Mouse (Mus musculus) left cerebral cortex, adult 18-20 months (tissue): ENCODE results near the gene Olfr718-ps1. TPM values are rescaled to one million over a fixed set of nuclear protein-coding genes. Genes with fewer than 3 reads are reported as not detected.

Experiments
- DNase-seq, 2 experiments: peaks; one replicate each; pipeline ENCODE4 v3.0.0; 2021 to 2022; ENCODE audit warnings: low spot score in 2 of 2, mixed read lengths in 1 of 2
- microRNA-seq, 2 experiments: library from miRNA; unstranded; fragments of <30 nt; microRNA quantifications; one replicate each; pipeline ENCODE4 v1.2.0; 2021
- total RNA-seq, 2 experiments: library from RNA; stranded (reverse); gene quantifications; 2 replicates each; pipeline ENCODE4 v1.2.3; 2021

Olfr718-ps1 gene
- total RNA-seq, 2 experiments from 2014 or later = 0.07 to 0.23 TPM

GRCm38 (mm10) chr5:143130342-143130741, 17.0 kb downstream of the Olfr718-ps1 start:
- DNase-seq = no peak

DNA sequence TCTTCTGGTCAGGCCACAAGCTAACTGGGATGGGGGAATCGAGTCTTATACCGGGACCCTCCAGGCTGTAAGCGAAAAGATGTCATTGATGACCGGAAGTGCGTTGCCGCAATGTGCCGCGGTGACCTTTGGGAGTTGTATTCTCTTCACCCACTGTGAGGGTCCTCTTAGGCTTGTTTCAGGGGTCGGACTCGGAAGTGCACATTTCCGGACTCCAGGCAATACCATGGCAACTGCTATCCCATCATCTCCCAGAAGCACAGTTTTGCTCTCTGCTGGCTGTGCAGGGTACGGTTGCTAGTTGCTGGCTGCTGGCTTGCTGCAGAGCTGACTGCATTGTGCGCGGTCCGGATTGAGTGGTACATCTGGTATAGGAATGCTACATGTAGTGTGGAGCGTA, 18.3 kb downstream of the Olfr718-ps1 start:
- no peak for DNase-seq

GRCm38 (mm10) chr5:143127837-143128236, 19.5 kb downstream of the Olfr718-ps1 start:
- no peak for DNase-seq

GRCm38 (mm10) chr5:143126908-143127307, 20.5 kb downstream of the Olfr718-ps1 start:
- no peak for DNase-seq

DNA sequence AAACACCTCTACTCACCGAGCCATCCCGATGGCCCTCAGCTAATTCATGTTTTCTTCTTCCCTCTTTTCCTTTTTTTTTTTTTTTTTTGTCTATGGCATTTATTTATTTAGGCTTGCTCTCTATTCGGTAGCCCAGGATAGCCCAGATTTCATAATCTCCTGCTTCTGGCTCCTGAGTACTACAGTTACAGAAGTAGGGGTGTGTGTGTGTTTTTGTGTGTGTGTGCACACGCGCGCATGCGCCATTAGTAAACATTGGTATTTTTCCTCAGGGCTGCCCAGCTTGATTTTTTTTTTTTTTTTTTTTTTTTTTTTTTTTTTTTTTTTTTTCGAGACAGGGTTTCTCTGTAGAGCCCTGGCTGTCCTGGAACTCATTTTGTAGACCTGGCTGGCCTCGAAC, 21.3 kb downstream of the Olfr718-ps1 start:
- DNase-seq = no peak

- DNase-seq = peak; percentile 9 to 39
Measured at GRCm38 (mm10) chr5:143125601-143126000, 21.8 kb downstream of the Olfr718-ps1 start.

GRCm38 (mm10) chr5:143124805-143125378, 22.5 kb downstream of the Olfr718-ps1 start:
- no peak for DNase-seq

DNA sequence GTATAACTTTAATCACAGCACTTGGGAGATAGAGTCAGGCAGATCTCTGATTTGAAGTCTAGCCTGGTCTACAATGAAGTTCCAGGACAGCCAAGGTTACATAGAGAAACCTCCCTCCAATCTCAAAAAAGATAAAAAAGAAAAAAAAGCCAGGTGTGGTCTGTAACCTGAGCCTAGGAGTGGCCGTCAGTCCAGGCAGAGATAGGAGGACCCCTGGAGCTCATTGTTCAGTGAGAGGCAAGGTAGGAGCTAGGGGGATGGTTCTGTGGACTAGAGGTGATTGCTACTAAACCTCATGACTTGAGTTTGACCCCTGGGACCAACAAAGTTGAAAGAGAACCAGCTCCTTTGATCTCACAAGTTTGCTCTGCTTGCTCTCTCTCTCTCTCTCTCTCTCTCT, 24.7 kb downstream of the Olfr718-ps1 start:
- no peak for DNase-seq

DNA sequence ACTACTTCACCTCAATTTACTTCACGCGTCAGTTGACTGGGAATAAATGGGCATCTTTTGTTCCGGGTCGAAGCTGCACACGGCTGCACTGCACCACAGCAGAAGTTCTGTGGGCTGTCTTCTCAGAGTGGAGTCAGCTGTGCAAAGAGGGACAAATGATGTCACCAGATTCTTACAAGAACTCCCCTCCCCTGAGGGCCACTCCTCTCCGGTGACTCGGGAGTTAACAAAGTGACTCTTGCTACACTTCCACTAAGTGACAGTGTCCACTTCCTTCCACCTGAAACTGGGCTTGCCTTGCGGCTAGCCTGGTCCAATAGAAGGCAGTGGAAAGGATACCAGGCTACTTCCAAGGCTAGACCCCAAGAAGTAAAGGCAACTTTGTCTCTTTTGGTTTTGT, 25.3 kb downstream of the Olfr718-ps1 start:
- no peak for DNase-seq

- peak; percentile 92 to 95 for DNase-seq
Measured at GRCm38 (mm10) chr5:143112281-143113246, 34.8 kb downstream of the Olfr718-ps1 start, which contains the start of gene Rnf216. Rnf216 (minus strand) TSS chr5:143112994.

DNA sequence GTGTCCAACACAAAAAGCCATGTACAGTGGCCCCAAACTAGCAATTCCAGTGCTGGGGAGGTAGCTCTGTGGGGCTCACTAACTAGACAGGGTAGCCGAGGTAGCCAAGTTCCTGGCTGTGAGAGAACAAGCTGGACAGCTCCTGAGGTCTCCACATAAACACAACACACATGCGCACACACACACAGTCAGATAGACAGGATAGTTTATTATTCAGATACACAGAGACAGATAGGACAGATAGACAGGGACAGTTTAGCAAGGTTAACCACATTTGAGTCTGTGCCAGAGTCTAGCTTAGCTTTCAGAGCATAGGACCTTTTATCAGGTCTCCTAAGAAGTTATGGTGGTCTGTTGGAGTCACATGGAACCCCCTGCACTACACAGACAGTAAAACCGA, 40.5 kb downstream of the Olfr718-ps1 start:
- DNase-seq = no peak

GRCm38 (mm10) chr5:143103231-143103630, 44.1 kb downstream of the Olfr718-ps1 start:
- DNase-seq = no peak

GRCm38 (mm10) chr5:143101626-143102025, 45.8 kb downstream of the Olfr718-ps1 start:
- DNase-seq = no peak

- no peak for DNase-seq
Measured at GRCm38 (mm10) chr5:143095256-143095655, 52.1 kb downstream of the Olfr718-ps1 start.

DNA sequence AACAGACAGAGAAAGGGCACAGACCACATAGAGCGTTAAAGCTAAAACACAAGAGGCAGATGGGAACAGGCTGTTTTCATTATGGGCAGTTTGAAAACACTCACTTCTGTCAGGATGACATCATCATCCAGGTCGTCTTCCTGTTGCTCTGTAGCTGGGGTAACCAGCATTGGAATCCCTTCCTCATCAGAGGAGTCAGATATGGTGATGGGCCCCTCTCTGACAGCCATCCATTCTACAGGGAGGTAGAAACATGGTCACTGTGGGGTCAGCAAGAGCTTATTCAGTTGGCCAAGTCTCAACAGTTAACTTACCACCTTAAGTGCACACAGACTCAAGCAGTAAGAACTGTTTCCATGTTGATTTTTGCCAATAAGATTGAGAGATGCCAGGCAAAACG, 54.5 kb downstream of the Olfr718-ps1 start:
- DNase-seq = no peak

- DNase-seq = peak in 1 of 2 experiments; percentile 19
Measured at GRCm38 (mm10) chr5:143084898-143085297, 62.5 kb downstream of the Olfr718-ps1 start.

Small RNA genes within 50 kb of the gene (microRNA-seq; reads per million reads assigned to microRNA genes)
- gene Gm44405 = 0 reads per million in 2 experiments

Other genes with a start within 250 kb of the Olfr718-ps1 start
- 1,000 to 10,000 TPM; 2,346 to 2,379 TPM for gene Actb, start 240.8 kb downstream of the Olfr718-ps1 start, total RNA-seq
- 100 to 1,000 TPM; 280 to 311 TPM for gene Fscn1, start 187.2 kb downstream of the Olfr718-ps1 start, total RNA-seq
- gene Rnf216, start 34.6 kb downstream of the Olfr718-ps1 start, total RNA-seq = 10 to 100 TPM; 45.1 to 45.2 TPM
- gene Rbak, start 33.2 kb upstream of the Olfr718-ps1 start, total RNA-seq = 10 to 100 TPM; 11.8 to 13.6 TPM
- not detected for gene Spdye4b, start 33.4 kb upstream of the Olfr718-ps1 start, total RNA-seq
- not detected for gene Spdye4a, start 79.3 kb upstream of the Olfr718-ps1 start, total RNA-seq
- 10 to 100 TPM; 32.1 to 34.7 TPM for gene Zfp12, start 87.6 kb upstream of the Olfr718-ps1 start, total RNA-seq
- gene Zfp316, start 122.4 kb upstream of the Olfr718-ps1 start, total RNA-seq = 10 to 100 TPM; 22.3 to 25.3 TPM
- gene Zfp853, start 146.0 kb upstream of the Olfr718-ps1 start, total RNA-seq = 1 to 10 TPM; 4.1 to 4.4 TPM
- 10 to 100 TPM; 25.4 to 27.7 TPM for gene E130309D02Rik, start 167.8 kb upstream of the Olfr718-ps1 start, total RNA-seq
- 10 to 100 TPM; 37.1 to 41.7 TPM for gene Zdhhc4, start 181.7 kb upstream of the Olfr718-ps1 start, total RNA-seq
- 1 to 10 TPM; 3.9 to 4.0 TPM for gene Grid2ip, start 209.8 kb upstream of the Olfr718-ps1 start, total RNA-seq